Mouse (Mus musculus): ENCODE measurements around the gene Btg3.

GRCm38 (mm10) chr16:78306606-78307005 is 70.4 kb downstream of the Btg3 start:
- TF ChIP-seq CTCF (conservative IDR thresholded peaks at IDR 0.05 in 1 of 2, IDR thresholded peaks at IDR 0.05 in 1 of 2; ENCODE audit: low read depth in 2 of 2, low read length in 2 of 2) (no peak), TBP (conservative IDR thresholded peaks at IDR 0.05; ENCODE audit: low read depth, low read length) (no peak), MAFK (IDR thresholded peaks at IDR 0.05; ENCODE audit: insufficient replicate concordance, low read length) (no peak), UBTF (IDR thresholded peaks at IDR 0.05; ENCODE audit: low read depth, low read length) (no peak), CHD1 (IDR thresholded peaks at IDR 0.05; ENCODE audit: low read depth, low read length) (no peak), MAZ (IDR thresholded peaks at IDR 0.05; ENCODE audit: low read depth, low read length) (no peak), EP300 (IDR thresholded peaks at IDR 0.05; ENCODE audit: low read length) (no peak), POLR2A (IDR thresholded peaks at IDR 0.05; ENCODE audit: low read depth, low read length) (no peak), ZKSCAN1 (IDR thresholded peaks at IDR 0.05; ENCODE audit: borderline replicate concordance, low read depth, low read length) (no peak), NRF1 (IDR thresholded peaks at IDR 0.05; ENCODE audit: low read depth, low read length) (no peak), USF1 (IDR thresholded peaks at IDR 0.05; ENCODE audit: low read depth, low read length) (no peak), MXI1 (IDR thresholded peaks at IDR 0.05; ENCODE audit: low read depth, low read length) (no peak), MAX (IDR thresholded peaks at IDR 0.05; ENCODE audit: low read length) (no peak)
